ENCODE assay signal across 12 mouse cellular contexts in the genomic region with DNA sequence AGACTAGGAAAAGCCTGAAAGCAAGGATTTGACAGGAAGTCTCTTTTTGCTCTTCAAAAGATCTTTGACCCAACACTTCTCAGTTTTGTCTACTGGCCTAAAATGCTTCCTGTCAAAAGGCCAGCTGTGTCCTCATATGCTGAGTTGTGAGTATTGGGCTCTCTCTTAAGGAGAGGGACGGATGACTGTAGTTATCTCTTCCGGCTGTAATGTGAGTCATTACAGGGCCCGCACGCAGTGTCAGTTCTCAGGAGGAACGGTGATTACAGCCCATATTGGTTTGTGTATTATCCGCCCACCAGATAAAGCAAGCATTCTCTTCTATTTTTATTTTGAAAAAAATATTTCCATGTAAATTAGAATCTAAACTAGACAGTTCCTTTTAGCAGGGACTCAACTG.
DNase-seq lines count a peak whose midpoint lies in the region; ATAC-seq lines count a peak whose summit lies in the region.
"Had no signal": no experiment of that assay in that cellular context is flagged by ENCODE, and none has a peak within 500 bp of the region (broad histone marks: within the 10 kb centered on the region; RNA-seq: fewer than 3 reads in every experiment).

No protein-coding gene starts in this region.

- H3K9ac ChIP-seq in liver, embryonic 15.5 days, result no peak overlapping the region

- H3K9me3 ChIP-seq in liver, embryonic 15.5 days (replicated peaks), result no peaks in the 10 kb centered on the region
- H3K9me3 ChIP-seq in hindbrain, embryonic 10.5 days, result no peaks in the 10 kb centered on the region

- peak; percentile 93 for DNase-seq in 416B (ENCODE audit: low read depth)
- DNase-seq in MEL-GATA-1-ER (ENCODE audit: extremely low read depth, low read depth), result peak; percentile 47
- peak; percentile 13 for DNase-seq in heart, postnatal 25 days (ENCODE audit: low spot score)
- no peak for DNase-seq in hindbrain, embryonic 10.5 days (ENCODE audit: low spot score)
- no peak for DNase-seq in ovary, adult 18-20 months (ENCODE audit: low spot score)
- no peak for DNase-seq in ovary, postnatal 14 days (ENCODE audit: low spot score)
- DNase-seq: cerebellum, adult 8-10 months; thymus, postnatal 25 days had no signal

- intact Hi-C loops in heart, postnatal 25 days (cut with DNase I), result no loop called here

- H3K27me3 ChIP-seq in liver, embryonic 15.5 days, result no peaks in the 10 kb centered on the region
- H3K27me3 ChIP-seq in hindbrain, embryonic 10.5 days (ENCODE audit: insufficient read depth, poor library complexity, severe bottlenecking), result no peaks in the 10 kb centered on the region
- H3K27me3 ChIP-seq: Patski had no signal

- no peak overlapping the region for H3K4me3 ChIP-seq in liver, embryonic 15.5 days (replicated peaks)
- H3K4me3 ChIP-seq in hindbrain, embryonic 10.5 days, result no peak overlapping the region

- peaks cover 63% of the 10 kb centered on the region for H3K4me1 ChIP-seq in liver, embryonic 15.5 days (replicated peaks)
- H3K4me1 ChIP-seq in hindbrain, embryonic 10.5 days (replicated peaks), result peaks cover 26% of the 10 kb centered on the region

- H3K27ac ChIP-seq in liver, embryonic 15.5 days (replicated peaks), result peak overlapping the region; percentile 60
- H3K27ac ChIP-seq in hindbrain, embryonic 10.5 days, result no peak overlapping the region

- H3K4me2 ChIP-seq in liver, embryonic 15.5 days, result peak overlapping the region; percentile 18

- 18% methylated on average over 6 of the region's 6 CpGs for WGBS in liver, embryonic 15.5 days (ENCODE audit: insufficient replicate concordance)
- WGBS in hindbrain, embryonic 10.5 days, result 82% methylated on average over 6 of the region's 6 CpGs

- peak; percentile 71 for ATAC-seq in liver, embryonic 15.5 days (ENCODE audit: insufficient read depth)
- ATAC-seq in erythroid progenitor cell, adult 5-6 weeks (replicated peaks; ENCODE audit: low FRiP score, poor library complexity, severe bottlenecking), result no peak
- ATAC-seq: hindbrain, embryonic 16.5 days; Patski had no signal

- H3K36me3 ChIP-seq in liver, embryonic 15.5 days (replicated peaks), result no peaks in the 10 kb centered on the region; the same call in 1 of the 2 replicates
- H3K36me3 ChIP-seq in hindbrain, embryonic 10.5 days, result peaks cover 7% of the 10 kb centered on the region; the same call in 1 of the 2 replicates

Comparison
In these comparisons a context has a peak if more than half of its experiments do, and no peak if none do; other contexts are left out.
1. DNase-seq: peak in 416B (single experiment), MEL-GATA-1-ER (single experiment) and heart, postnatal 25 days (single experiment); none in hindbrain, embryonic 10.5 days (single experiment), ovary, adult 18-20 months (single experiment) and ovary, postnatal 14 days (single experiment).